Mouse (Mus musculus): ENCODE results near the gene Sparc.

- TF ChIP-seq EP300 (IDR thresholded peaks at IDR 0.05; ENCODE audit: insufficient read depth, low read depth, low read length) (no peak), CTCF (IDR thresholded peaks at IDR 0.05) (no peak)
These were observed 35.4 kb downstream of the Sparc start for GRCm38 (mm10) chr11:55387576-55387975.

Data from heart, adult 2 months (tissue).